Mouse (Mus musculus): ENCODE data around the gene Atoh8. TPM values are rescaled to one million over a fixed set of nuclear protein-coding genes. Genes with fewer than 3 reads are reported as not detected.

The Atoh8 gene
- polyA plus RNA-seq, 1 experiment from 2014 or later = 13.3 TPM

DNA sequence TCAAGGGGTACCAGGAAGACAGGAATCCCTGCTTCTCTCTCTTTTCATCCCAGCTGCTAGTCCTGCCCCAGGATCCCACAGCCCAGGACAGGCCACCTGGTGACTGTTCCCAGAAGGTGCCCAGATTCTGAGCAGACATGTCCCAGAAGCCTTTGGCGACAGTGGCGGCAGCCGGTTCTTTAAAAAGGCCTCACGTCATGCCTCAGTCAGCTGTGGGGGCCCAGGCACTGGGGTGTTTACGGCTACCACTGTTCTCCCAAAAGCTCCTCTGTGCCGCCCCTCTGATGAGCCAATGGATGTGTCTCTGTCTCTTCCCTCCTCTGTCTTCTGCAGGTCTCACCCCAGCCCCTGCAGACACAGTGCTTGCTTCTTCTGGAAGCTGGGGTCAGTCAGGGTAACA, 19.8 kb downstream of the Atoh8 start:
- H3K27ac ChIP-seq (ENCODE audit: low read depth, low read length) = peak overlapping the region; percentile 85
- peaks cover 62% of the 10 kb centered on the region for H3K4me1 ChIP-seq (ENCODE audit: control insufficient read depth, insufficient read depth, low read length)
- H3K9ac ChIP-seq (ENCODE audit: low read depth, low read length) = peak overlapping the region; percentile 38; the same call in 1 of the 2 replicates
- no peak for ATAC-seq (ENCODE audit: low FRiP score, low TSS enrichment)
- no peaks in the 10 kb centered on the region for H3K36me3 ChIP-seq (ENCODE audit: control insufficient read depth, insufficient read depth, low read length)
- 48% methylated on average over 5 of the region's 6 CpGs for whole genome bisulfite sequencing
- no peak overlapping the region for H3K4me3 ChIP-seq (ENCODE audit: low read length)
- H3K4me2 ChIP-seq (replicated peaks; ENCODE audit: low read depth, low read length) = 0 out of 2 replicates have a peak overlapping the region, but pooled peaks have one; percentile 10
- H3K27me3 ChIP-seq (ENCODE audit: control insufficient read depth, insufficient read depth, low read length) = no peaks in the 10 kb centered on the region
- no peaks in the 10 kb centered on the region for H3K9me3 ChIP-seq (ENCODE audit: control insufficient read depth, low read length)

DNA sequence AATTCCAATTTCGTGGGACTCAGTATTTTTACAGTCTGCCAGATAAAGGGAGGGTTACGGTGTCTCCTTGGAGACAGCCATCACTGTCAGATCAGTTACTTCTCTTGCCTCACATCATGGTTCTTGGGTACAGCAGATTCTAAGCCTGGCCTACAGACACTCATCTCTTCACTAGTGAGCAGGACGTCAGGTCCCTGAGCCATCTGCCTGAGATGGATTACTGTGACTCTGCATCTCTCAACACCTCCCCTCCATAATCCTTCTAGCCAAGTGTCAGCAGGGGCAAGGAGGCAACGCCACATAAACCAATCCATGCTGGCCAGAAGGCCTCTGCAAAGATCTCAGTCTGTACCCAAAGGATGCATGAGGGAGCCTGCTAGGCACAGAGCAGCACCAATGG, 24.0 kb downstream of the Atoh8 start:
- no peaks in the 10 kb centered on the region for H3K27me3 ChIP-seq (ENCODE audit: control insufficient read depth, insufficient read depth, low read length)
- WGBS = 56% methylated on average over 4 of the region's 4 CpGs
- no peak overlapping the region for H3K4me3 ChIP-seq (ENCODE audit: low read length)
- no peak overlapping the region for H3K4me2 ChIP-seq (replicated peaks; ENCODE audit: low read depth, low read length)
- H3K27ac ChIP-seq (ENCODE audit: low read depth, low read length) = no peak overlapping the region
- H3K9ac ChIP-seq (ENCODE audit: low read depth, low read length) = no peak overlapping the region
- peaks cover 26% of the 10 kb centered on the region for H3K4me1 ChIP-seq (ENCODE audit: control insufficient read depth, insufficient read depth, low read length)
- H3K9me3 ChIP-seq (ENCODE audit: control insufficient read depth, low read length) = no peaks in the 10 kb centered on the region
- no peak for ATAC-seq (ENCODE audit: low FRiP score, low TSS enrichment)
- H3K36me3 ChIP-seq (ENCODE audit: control insufficient read depth, insufficient read depth, low read length) = no peaks in the 10 kb centered on the region

DNA sequence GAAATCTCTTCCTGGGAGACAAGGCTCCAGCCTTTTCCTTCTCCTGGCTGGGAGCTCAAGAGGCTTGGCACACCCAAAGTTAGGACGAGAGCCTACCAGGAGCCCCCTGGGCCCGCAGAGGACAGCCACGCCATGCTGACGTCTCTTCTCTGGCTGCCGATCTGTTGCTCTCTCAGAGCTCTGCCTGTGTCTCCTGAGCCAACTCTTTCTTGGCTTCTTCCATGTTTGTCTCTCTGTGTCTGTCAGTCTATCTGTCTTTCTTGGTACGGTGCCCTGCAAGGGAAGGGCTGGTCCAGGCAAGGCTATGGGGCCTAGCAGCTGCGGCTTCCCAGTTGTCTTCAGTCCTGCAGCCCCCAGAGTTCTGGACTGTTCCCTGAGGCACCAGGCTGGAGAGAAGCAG, 24.6 kb downstream of the Atoh8 start:
- H3K9me3 ChIP-seq (ENCODE audit: control insufficient read depth, low read length) = no peaks in the 10 kb centered on the region
- no peak overlapping the region for H3K4me2 ChIP-seq (replicated peaks; ENCODE audit: low read depth, low read length)
- no peak for ATAC-seq (ENCODE audit: low FRiP score, low TSS enrichment)
- no peaks in the 10 kb centered on the region for H3K36me3 ChIP-seq (ENCODE audit: control insufficient read depth, insufficient read depth, low read length)
- no peak overlapping the region for H3K4me3 ChIP-seq (ENCODE audit: low read length)
- H3K27me3 ChIP-seq (ENCODE audit: control insufficient read depth, insufficient read depth, low read length) = no peaks in the 10 kb centered on the region
- no peak overlapping the region for H3K9ac ChIP-seq (ENCODE audit: low read depth, low read length)
- no peak overlapping the region for H3K27ac ChIP-seq (ENCODE audit: low read depth, low read length)
- peaks cover 21% of the 10 kb centered on the region for H3K4me1 ChIP-seq (ENCODE audit: control insufficient read depth, insufficient read depth, low read length)
- WGBS = 77% methylated on average over 7 of the region's 7 CpGs

DNA sequence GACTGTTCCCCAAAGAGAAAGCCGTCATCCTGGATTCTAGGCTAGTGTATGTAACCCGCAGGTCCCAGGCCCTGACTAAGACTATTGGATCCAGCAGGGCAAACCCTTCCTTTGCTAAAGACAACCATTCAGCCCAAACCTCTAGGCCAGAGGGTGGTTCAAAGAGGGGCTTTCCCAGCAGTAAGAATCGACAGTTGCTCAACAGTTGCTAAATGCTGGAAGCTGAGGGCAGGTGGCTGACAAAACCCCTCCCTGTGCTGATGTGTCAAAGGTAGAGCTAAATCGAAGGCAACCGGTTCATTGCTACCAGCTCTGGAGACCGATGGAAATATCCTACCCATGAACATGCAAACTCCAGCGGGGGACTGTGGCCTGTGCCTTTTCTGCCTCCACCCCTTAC, 25.6 kb downstream of the Atoh8 start:
- H3K4me3 ChIP-seq (ENCODE audit: low read length) = no peak overlapping the region
- no peaks in the 10 kb centered on the region for H3K9me3 ChIP-seq (ENCODE audit: control insufficient read depth, low read length)
- no peak overlapping the region for H3K9ac ChIP-seq (ENCODE audit: low read depth, low read length)
- no peak for ATAC-seq (ENCODE audit: low FRiP score, low TSS enrichment)
- H3K36me3 ChIP-seq (ENCODE audit: control insufficient read depth, insufficient read depth, low read length) = no peaks in the 10 kb centered on the region
- peaks cover 10% of the 10 kb centered on the region for H3K4me1 ChIP-seq (ENCODE audit: control insufficient read depth, insufficient read depth, low read length)
- H3K27ac ChIP-seq (ENCODE audit: low read depth, low read length) = no peak overlapping the region
- 92% methylated on average over 7 of the region's 7 CpGs for WGBS
- H3K27me3 ChIP-seq (ENCODE audit: control insufficient read depth, insufficient read depth, low read length) = no peaks in the 10 kb centered on the region
- H3K4me2 ChIP-seq (replicated peaks; ENCODE audit: low read depth, low read length) = no peak overlapping the region

DNA sequence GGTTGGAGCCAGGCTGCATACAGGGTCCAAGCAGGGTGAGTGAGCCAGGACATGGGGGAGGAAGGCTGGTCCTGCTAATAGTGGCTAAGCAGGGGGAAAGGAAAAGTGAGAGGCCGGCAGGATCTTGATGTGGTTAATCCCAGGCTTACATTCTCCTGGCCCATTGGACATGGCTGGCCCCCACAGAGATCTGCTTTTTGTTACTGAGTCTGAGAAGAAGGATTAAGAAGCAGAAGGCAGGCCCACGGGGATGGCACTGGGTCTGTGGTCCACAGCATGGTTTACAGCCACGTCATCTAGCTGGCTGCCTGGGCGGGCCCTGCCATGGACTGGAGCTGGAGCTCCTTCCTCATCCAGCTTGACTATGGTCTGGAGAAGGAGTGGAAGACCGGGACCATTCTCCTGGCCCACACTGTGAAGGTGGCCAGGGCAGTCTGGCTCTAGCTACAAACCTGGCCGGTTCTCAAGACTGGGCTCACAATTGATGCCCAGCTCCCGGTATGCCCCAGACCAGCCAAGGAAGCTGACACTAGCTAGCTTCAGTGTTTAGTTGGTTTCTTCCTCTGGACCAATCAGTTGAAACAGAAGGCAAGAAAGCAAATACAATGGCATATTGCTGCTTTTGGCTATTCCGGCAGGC, 26.9 kb downstream of the Atoh8 start:
- Histone ChIP-seq H3K27me3 (ENCODE audit: control insufficient read depth, insufficient read depth, low read length) (no peaks in the 10 kb centered on the region), H3K4me1 (ENCODE audit: control insufficient read depth, insufficient read depth, low read length) (peaks cover 4% of the 10 kb centered on the region; the same call in 1 of the 2 replicates), H3K4me2 (replicated peaks; ENCODE audit: low read depth, low read length) (no peak overlapping the region), H3K4me3 (ENCODE audit: low read length) (no peak overlapping the region), H3K9ac (ENCODE audit: low read depth, low read length) (no peak overlapping the region), H3K27ac (ENCODE audit: low read depth, low read length) (no peak overlapping the region), H3K9me3 (ENCODE audit: control insufficient read depth, low read length) (no peaks in the 10 kb centered on the region), H3K36me3 (ENCODE audit: control insufficient read depth, insufficient read depth, low read length) (0 out of 2 replicates have a peak, but pooled peaks cover 5% of the 10 kb centered on the region)
- 85% methylated on average over 8 of the region's 8 CpGs for WGBS
- no peak for ATAC-seq (ENCODE audit: low FRiP score, low TSS enrichment)

DNA sequence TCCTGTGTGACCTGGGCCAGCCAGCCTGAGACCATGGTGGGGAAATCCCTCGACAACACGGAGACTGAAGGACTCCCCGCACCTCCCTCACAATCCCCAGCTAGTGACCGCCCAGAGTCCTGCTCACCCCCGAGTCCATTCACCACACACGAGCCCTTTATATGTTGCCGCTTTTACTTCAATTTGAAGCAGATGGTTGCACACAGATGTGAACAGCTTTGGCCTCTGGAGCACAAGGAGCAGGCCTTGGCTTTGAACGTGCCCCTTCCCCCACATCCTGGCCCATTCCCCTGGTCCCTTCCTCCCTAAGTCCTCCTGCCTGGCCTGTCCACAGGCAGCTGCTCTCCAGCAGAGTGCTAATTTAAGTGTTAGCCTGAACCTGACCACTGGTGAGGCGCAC, 29.4 kb downstream of the Atoh8 start:
- H3K27me3 ChIP-seq (ENCODE audit: control insufficient read depth, insufficient read depth, low read length) = no peaks in the 10 kb centered on the region
- 0 out of 2 replicates have a peak, but pooled peaks cover 4% of the 10 kb centered on the region for H3K4me1 ChIP-seq (ENCODE audit: control insufficient read depth, insufficient read depth, low read length)
- H3K4me2 ChIP-seq (replicated peaks; ENCODE audit: low read depth, low read length) = no peak overlapping the region
- 0 out of 2 replicates have a peak, but pooled peaks cover 5% of the 10 kb centered on the region for H3K36me3 ChIP-seq (ENCODE audit: control insufficient read depth, insufficient read depth, low read length)
- 73% methylated on average over 9 of the region's 9 CpGs for WGBS
- no peak overlapping the region for H3K4me3 ChIP-seq (ENCODE audit: low read length)
- no peak for ATAC-seq (ENCODE audit: low FRiP score, low TSS enrichment)
- H3K27ac ChIP-seq (ENCODE audit: low read depth, low read length) = no peak overlapping the region
- no peaks in the 10 kb centered on the region for H3K9me3 ChIP-seq (ENCODE audit: control insufficient read depth, low read length)
- H3K9ac ChIP-seq (ENCODE audit: low read depth, low read length) = no peak overlapping the region

DNA sequence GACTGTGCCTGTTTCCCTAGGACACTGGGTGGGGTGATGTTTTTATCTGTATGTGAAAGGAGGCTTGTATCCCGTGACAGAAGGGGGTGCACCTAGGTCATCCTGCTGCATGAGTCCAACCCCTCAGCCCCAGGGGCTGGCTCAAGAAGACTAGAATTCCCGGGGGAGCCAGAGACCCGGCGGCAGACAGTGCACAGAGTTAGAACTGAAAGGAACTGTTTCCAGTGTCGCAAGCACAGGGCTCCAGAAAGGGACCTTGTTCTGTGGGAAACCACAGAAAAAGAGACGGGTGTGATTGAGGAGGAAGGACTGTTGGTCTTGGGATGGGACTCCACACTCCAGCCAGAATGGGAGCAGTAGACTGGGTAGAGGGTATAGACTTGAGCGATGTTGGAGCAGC, 30.5 kb downstream of the Atoh8 start:
- Histone ChIP-seq H3K36me3 (ENCODE audit: control insufficient read depth, insufficient read depth, low read length) (0 out of 2 replicates have a peak, but pooled peaks cover 5% of the 10 kb centered on the region), H3K4me1 (ENCODE audit: control insufficient read depth, insufficient read depth, low read length) (0 out of 2 replicates have a peak, but pooled peaks cover 10% of the 10 kb centered on the region), H3K27ac (ENCODE audit: low read depth, low read length) (no peak overlapping the region), H3K9me3 (ENCODE audit: control insufficient read depth, low read length) (no peaks in the 10 kb centered on the region), H3K4me2 (replicated peaks; ENCODE audit: low read depth, low read length) (no peak overlapping the region), H3K9ac (ENCODE audit: low read depth, low read length) (no peak overlapping the region), H3K4me3 (ENCODE audit: low read length) (no peak overlapping the region), H3K27me3 (ENCODE audit: control insufficient read depth, insufficient read depth, low read length) (no peaks in the 10 kb centered on the region)
- 72% methylated on average over 7 of the region's 7 CpGs for WGBS
- ATAC-seq (ENCODE audit: low FRiP score, low TSS enrichment) = no peak

DNA sequence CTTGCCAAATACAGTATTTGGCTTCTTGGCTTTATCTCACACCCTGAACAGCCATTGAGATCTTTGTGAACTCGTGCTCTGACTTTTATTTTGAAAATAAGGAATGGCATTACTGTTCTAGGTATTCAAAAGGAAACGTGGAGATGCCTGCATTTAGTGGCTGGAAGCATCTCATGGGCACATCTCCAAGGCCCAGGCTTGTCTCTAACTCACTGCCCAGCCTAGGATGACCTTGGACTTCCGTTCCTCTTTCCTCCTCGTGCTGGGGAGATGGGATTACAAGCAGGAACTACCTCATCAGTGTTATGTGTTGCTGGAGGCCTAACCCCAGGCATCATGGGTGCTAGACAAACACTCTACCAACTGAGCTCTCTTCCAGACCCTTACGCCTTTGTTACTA, 32.1 kb downstream of the Atoh8 start:
- no peak for ATAC-seq (ENCODE audit: low FRiP score, low TSS enrichment)
- 73% methylated on average over 5 of the region's 5 CpGs for WGBS
- Histone ChIP-seq H3K9me3 (ENCODE audit: control insufficient read depth, low read length) (no peaks in the 10 kb centered on the region), H3K4me2 (replicated peaks; ENCODE audit: low read depth, low read length) (no peak overlapping the region), H3K9ac (ENCODE audit: low read depth, low read length) (no peak overlapping the region), H3K4me3 (ENCODE audit: low read length) (no peak overlapping the region), H3K36me3 (ENCODE audit: control insufficient read depth, insufficient read depth, low read length) (0 out of 2 replicates have a peak, but pooled peaks cover 5% of the 10 kb centered on the region), H3K27ac (ENCODE audit: low read depth, low read length) (no peak overlapping the region), H3K4me1 (ENCODE audit: control insufficient read depth, insufficient read depth, low read length) (0 out of 2 replicates have a peak, but pooled peaks cover 10% of the 10 kb centered on the region), H3K27me3 (ENCODE audit: control insufficient read depth, insufficient read depth, low read length) (no peaks in the 10 kb centered on the region)

DNA sequence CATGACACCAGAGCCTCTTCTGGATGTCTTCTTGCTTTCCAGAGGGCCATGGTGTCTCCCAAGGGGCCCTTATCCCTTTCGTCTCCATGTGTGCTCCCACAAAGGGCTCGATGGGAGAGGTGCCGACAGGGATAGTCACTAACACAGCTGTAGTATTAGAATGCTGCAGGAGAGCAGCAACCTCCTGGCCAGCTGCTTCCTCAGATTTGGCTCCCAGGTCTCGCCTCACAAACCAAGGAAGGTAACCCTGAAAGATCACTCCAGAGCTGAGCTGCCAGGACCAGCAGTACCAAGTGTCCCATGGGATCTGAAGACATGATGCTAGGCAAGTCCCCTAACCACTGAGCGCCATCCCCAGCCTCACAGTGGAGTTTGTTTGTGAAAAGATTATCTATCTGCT, 32.6 kb downstream of the Atoh8 start:
- no peak overlapping the region for H3K4me2 ChIP-seq (replicated peaks; ENCODE audit: low read depth, low read length)
- no peaks in the 10 kb centered on the region for H3K9me3 ChIP-seq (ENCODE audit: control insufficient read depth, low read length)
- H3K36me3 ChIP-seq (ENCODE audit: control insufficient read depth, insufficient read depth, low read length) = 0 out of 2 replicates have a peak, but pooled peaks cover 5% of the 10 kb centered on the region
- H3K9ac ChIP-seq (ENCODE audit: low read depth, low read length) = no peak overlapping the region
- H3K4me3 ChIP-seq (ENCODE audit: low read length) = no peak overlapping the region
- ATAC-seq (ENCODE audit: low FRiP score, low TSS enrichment) = no peak
- WGBS = 74% methylated on average over 5 of the region's 5 CpGs
- no peak overlapping the region for H3K27ac ChIP-seq (ENCODE audit: low read depth, low read length)
- H3K27me3 ChIP-seq (ENCODE audit: control insufficient read depth, insufficient read depth, low read length) = no peaks in the 10 kb centered on the region
- 0 out of 2 replicates have a peak, but pooled peaks cover 10% of the 10 kb centered on the region for H3K4me1 ChIP-seq (ENCODE audit: control insufficient read depth, insufficient read depth, low read length)
